Mouse (Mus musculus) limb, embryonic 12.5 days (tissue): ENCODE results near the gene 4930505A04Rik. TPM values are rescaled to one million over a fixed set of nuclear protein-coding genes. Genes with fewer than 3 reads are reported as not detected.
"Not testable (repeated sequence)": the region's sequence is repeated elsewhere in the genome, so short reads cannot be mapped to it uniquely, and the experiment has no call there.

Source experiments
- ATAC-seq: fragments of 200-750 bp; cut with Nextera tagmentation; 2 replicates; pipeline ENCODE4 v1.8.0; 2017; ENCODE audit warnings: low read depth, moderate TSS enrichment; ENCODE audit not compliant: insufficient number of reproducible peaks, insufficient read depth, low FRiP score, low TSS enrichment
- H3K27ac ChIP-seq: fragments of 300-500 bp; sonication (generic); 2 replicates; pipeline ENCODE4 v1.5.1; 2016; ENCODE audit warnings: mild to moderate bottlenecking, moderate library complexity
- H3K27me3 ChIP-seq: fragments of 300-500 bp; sonication (generic); 2 replicates; pipeline ENCODE4 v1.6.1; 2016; ENCODE audit warnings: mild to moderate bottlenecking, moderate library complexity
- H3K36me3 ChIP-seq: fragments of 300-500 bp; sonication (generic); 2 replicates; pipeline ENCODE4 v1.6.1; 2016; ENCODE audit warnings: mild to moderate bottlenecking, moderate library complexity
- H3K4me1 ChIP-seq: fragments of 300-500 bp; sonication (generic); replicated peaks from 2 replicates; pipeline ENCODE4 v1.6.1; 2016
- H3K4me2 ChIP-seq: fragments of 300-500 bp; sonication (generic); 2 replicates; pipeline ENCODE4 v1.6.1; 2016; ENCODE audit warnings: mild to moderate bottlenecking, moderate library complexity
- H3K4me3 ChIP-seq: fragments of 300-500 bp; sonication (generic); replicated peaks from 2 replicates; pipeline ENCODE4 v1.5.1; 2016; ENCODE audit warnings: mild to moderate bottlenecking
- H3K9ac ChIP-seq: fragments of 300-500 bp; sonication (generic); replicated peaks from 2 replicates; pipeline ENCODE4 v1.6.1; 2016; ENCODE audit warnings: mild to moderate bottlenecking, moderate library complexity
- H3K9me3 ChIP-seq: fragments of 300-500 bp; sonication (generic); 2 replicates; pipeline ENCODE4 v1.6.1; 2016; ENCODE audit warnings: mild to moderate bottlenecking, moderate library complexity
- WGBS: fragments of 180-500 bp; shearing (Covaris S2); methylation state at CpG from one replicate; pipeline ENCODE4 v1.1.7; 2016; 5-methylcytosine and 5-hydroxymethylcytosine counted together
- polyA plus RNA-seq: library from polyadenylated mRNA; unstranded; fragments of >200 nt; fragmentation: Nextera tagmentation; extraction: Ambion mirVana; gene quantifications from 2 replicates; pipeline ENCODE4 v1.2.1, GENCODE M21; 2016

Gene 4930505A04Rik
- polyA plus RNA-seq, 1 experiment from 2014 or later, result not detected

DNA sequence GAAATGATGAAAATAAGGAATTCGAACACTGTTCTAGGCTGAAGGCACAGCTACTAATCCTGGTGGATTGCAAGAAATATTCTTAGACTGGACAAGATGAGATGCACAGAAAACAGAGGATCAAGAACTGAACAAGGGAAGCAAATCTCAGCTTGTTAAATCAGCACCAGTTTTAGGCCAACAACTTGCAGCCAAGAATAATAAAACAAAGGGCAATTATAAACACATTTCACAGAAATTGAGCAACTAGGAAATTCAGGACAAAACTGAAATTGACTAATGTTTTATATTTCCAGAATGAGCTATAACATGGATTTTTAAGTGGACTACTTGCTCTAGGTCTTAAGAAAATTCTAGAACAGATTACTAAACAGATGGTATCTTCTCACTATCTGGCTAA, 24.1 kb downstream of the 4930505A04Rik start:
- Histone ChIP-seq H3K4me2 (no peak overlapping the region), H3K9me3 (no peaks in the 10 kb centered on the region), H3K27me3 (no peaks in the 10 kb centered on the region), H3K36me3 (no peaks in the 10 kb centered on the region), H3K9ac (no peak overlapping the region), H3K27ac (no peak overlapping the region), H3K4me3 (no peak overlapping the region), H3K4me1 (no peaks in the 10 kb centered on the region)
- 93% methylated on average over 1 of the region's 1 CpGs for WGBS
- ATAC-seq, result no peak

DNA sequence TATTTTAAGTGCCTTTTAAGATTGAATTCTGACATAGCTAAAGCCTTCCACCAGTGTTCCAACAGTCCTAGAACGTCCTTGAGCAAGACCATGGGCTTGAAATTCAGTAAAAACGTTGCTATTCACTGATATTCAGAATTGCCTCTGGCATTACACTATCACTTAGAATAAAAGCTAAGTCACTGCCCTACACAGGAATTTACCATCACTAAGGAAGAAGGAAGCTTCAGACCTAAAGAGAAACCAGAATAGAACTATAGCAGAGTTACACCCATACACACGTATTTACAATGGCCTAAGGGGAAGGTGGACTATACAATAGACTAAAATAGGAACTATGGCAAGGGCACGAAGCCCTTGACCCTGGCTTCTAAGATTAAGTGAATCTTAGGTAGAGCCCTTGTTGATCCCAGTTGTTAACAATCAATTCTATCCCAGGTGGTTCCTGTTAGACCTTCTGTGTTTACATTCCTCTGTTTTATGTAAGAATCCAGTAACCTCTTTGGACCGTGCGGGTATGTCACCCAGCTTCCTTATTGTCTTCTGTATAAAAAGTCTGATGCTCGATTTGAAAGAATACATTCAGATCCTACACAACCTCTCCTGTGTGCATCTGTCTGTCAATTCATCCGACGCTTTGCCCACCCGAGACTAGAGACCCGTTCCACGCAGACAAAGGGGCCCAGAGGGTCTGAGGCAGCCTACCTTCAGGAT, 27.3 kb downstream of the 4930505A04Rik start:
- WGBS, result 87% methylated on average over 12 of the region's 12 CpGs
- not testable (repeated sequence) for H3K4me2 ChIP-seq, H3K9ac ChIP-seq, H3K4me3 ChIP-seq, H3K27ac ChIP-seq, ATAC-seq, H3K36me3 ChIP-seq, H3K9me3 ChIP-seq, H3K27me3 ChIP-seq, H3K4me1 ChIP-seq

DNA sequence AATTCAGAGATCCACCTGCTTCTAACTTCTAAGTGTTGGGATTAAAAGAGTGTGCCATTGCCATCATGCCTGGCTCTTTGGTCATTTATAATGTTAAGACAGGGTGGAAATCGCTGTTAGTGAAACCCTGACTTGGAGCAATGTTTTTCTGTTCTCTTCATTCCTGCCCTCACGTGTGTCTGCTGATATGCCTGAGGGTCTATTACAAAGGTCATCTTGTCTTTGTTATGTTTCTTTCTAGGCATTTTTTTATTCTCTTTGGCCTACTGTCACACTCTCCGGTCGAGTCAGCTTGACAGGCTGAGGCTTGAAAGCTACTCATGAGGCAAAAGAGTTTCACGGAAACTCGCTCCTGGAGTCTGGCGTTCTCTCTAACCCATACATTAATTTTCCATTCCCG, 27.9 kb downstream of the 4930505A04Rik start:
- no peak for ATAC-seq
- H3K4me2 ChIP-seq, result no peak overlapping the region
- no peak overlapping the region for H3K4me3 ChIP-seq
- 88% methylated on average over 8 of the region's 8 CpGs for WGBS
- H3K27ac ChIP-seq, result no peak overlapping the region
- H3K9me3 ChIP-seq, result no peaks in the 10 kb centered on the region
- H3K9ac ChIP-seq, result no peak overlapping the region
- no peaks in the 10 kb centered on the region for H3K27me3 ChIP-seq
- H3K36me3 ChIP-seq, result no peaks in the 10 kb centered on the region
- H3K4me1 ChIP-seq, result no peaks in the 10 kb centered on the region

DNA sequence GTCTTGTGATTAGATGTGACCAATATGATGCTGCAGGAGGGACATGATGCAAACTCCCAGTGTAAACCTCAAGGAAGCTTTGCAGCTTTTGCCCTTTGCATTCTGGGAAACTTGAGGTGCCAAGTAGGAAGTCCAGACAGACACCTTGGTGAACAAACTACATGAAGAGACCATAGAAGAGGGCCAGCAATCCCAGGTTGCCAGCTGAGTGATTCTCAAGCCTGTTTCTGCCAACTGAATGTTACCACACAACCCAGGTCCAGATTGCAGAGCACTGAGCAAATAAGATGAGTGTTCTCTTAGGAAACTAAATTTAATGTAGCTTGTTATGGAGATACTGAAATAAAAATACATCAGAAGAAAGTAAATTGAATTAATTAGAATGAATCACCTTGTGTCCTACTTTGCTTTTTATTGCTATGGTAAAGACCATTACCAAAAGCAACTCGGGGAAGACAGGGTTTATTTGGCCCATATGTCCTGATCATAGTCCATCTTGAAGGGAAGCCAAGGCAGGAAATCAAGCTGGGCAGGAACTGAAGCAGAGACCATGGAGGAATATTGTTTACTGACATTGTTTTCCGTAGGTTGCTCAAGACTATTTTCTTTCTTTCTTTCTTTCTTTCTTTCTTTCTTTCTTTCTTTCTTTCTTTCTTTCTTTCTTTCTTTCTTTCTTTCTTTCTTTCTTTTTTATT, 38.2 kb downstream of the 4930505A04Rik start:
- no peaks in the 10 kb centered on the region for H3K9me3 ChIP-seq

DNA sequence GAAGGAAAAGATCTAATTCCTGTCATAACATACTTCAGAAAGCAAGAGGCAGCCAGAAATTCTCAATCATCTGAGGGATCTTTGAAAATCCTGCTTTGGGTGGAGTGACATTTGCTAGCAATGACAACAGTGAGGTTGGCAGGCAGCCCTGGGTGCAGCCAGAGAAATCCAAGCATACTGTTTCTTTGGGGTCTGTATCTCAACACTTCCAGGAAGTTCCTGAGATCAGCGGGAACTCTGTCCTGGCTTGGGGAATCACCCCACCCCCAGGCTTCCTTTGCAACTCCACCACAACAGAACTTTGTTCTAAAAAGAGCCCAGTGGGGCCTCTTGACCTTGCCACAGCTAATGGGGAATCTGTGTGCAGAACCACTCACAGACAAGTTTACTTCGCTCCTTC, 66.0 kb downstream of the 4930505A04Rik start:
- H3K4me2 ChIP-seq, result no peak overlapping the region
- 56% methylated on average over 2 of the region's 2 CpGs for WGBS
- no peak overlapping the region for H3K27ac ChIP-seq

More for the DNA sequence above, 38.2 kb downstream of the 4930505A04Rik start:
- Histone ChIP-seq H3K4me3 (no peak overlapping the region), H3K36me3 (no peaks in the 10 kb centered on the region), H3K9ac (no peak overlapping the region), H3K27me3 (no peaks in the 10 kb centered on the region), H3K27ac (no peak overlapping the region), H3K4me1 (no peaks in the 10 kb centered on the region), H3K4me2 (no peak overlapping the region)
- WGBS, result 72% methylated on average over 2 of the region's 2 CpGs
- no peak for ATAC-seq

DNA sequence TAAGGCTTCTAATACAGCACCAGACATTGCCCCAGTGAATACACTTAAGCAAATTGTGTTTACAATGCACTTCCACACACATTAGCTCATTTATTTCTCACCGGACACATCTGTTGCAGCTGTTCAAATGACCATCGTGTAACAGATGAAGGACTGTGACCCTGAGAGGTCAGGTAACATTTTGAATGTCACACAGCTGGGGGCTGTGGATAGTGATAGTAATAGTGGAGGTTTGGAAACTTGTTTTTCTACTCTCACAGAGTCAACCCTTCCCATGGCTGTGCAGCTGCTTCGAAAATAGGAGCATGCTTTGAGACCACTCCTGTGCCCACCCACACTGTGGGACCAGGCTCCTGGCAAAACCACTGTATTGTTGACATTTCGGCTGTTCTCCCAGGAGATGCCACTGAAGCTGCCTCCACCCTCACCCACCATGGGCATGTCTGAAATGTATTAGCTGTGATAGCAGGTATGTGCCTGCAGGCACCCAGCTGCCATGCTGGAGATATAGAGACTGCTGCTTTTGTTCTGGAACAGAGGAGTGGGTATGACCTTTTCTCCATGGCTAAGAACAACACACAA, 66.9 kb downstream of the 4930505A04Rik start:
- Histone ChIP-seq H3K9ac (no peak overlapping the region), H3K27ac (no peak overlapping the region), H3K4me1 (peaks cover 12% of the 10 kb centered on the region; the same call in 1 of the 2 replicates), H3K27me3 (no peaks in the 10 kb centered on the region), H3K4me3 (no peak overlapping the region), H3K36me3 (no peaks in the 10 kb centered on the region), H3K4me2 (no peak overlapping the region), H3K9me3 (no peaks in the 10 kb centered on the region)
- no peak for ATAC-seq
- WGBS, result 49% methylated on average over 4 of the region's 4 CpGs

More for the DNA sequence above, 66.0 kb downstream of the 4930505A04Rik start:
- H3K36me3 ChIP-seq, result no peaks in the 10 kb centered on the region
- H3K27me3 ChIP-seq, result no peaks in the 10 kb centered on the region
- H3K9ac ChIP-seq, result no peak overlapping the region
- ATAC-seq, result no peak
- H3K9me3 ChIP-seq, result no peaks in the 10 kb centered on the region
- no peak overlapping the region for H3K4me3 ChIP-seq
- peaks cover 12% of the 10 kb centered on the region; the same call in 1 of the 2 replicates for H3K4me1 ChIP-seq

DNA sequence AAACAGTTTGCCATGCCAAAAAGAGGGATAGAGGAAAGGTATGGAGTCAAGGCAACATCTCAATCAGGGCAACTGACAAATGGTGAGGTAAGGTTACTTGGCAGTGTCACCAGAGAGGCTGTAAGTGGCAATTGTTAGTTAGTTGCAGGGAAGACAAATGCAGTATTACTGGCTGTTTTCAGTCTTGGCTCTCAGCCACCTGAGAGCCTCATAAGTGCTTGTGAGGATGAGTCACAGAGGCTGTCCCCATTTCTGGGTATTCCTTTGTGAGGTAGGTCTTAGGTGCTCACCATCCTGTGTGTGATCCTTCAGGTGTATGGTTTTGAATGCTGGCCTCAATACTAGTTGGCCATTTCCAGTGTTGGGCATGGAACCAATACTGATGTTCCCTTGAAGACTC, 77.3 kb downstream of the 4930505A04Rik start:
- H3K4me1 ChIP-seq, result no peaks in the 10 kb centered on the region
- H3K9me3 ChIP-seq, result no peaks in the 10 kb centered on the region
- no peak overlapping the region for H3K4me2 ChIP-seq
- H3K27me3 ChIP-seq, result no peaks in the 10 kb centered on the region
- H3K4me3 ChIP-seq, result no peak overlapping the region
- no peak overlapping the region for H3K27ac ChIP-seq
- no peak overlapping the region for H3K9ac ChIP-seq
- ATAC-seq, result no peak
- no peaks in the 10 kb centered on the region for H3K36me3 ChIP-seq

DNA sequence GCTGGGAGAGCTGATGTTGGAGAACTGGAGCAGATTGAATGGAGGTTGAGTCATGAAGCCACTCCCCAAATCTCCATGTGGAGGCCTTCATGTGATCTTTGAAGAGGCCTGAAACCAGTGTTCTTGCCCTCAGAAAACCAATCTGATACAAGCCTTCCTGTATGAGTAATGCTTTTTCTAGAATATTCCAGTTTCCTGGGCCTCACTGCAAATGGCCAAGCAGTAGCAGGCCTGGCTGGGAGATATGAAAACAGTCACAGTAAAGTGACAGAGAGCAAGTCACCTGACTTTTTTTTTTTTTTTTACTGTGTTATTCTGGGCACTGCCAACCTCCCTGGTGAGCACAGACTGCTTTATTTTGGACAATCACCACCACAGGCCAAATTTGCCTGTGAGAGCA, 88.6 kb downstream of the 4930505A04Rik start:
- no peaks in the 10 kb centered on the region for H3K4me1 ChIP-seq
- no peak for ATAC-seq
- no peak overlapping the region for H3K4me3 ChIP-seq
- peaks cover 6% of the 10 kb centered on the region; the same call in 1 of the 2 replicates for H3K9me3 ChIP-seq
- no peaks in the 10 kb centered on the region for H3K27me3 ChIP-seq
- no peak overlapping the region for H3K27ac ChIP-seq
- no peaks in the 10 kb centered on the region for H3K36me3 ChIP-seq
- no peak overlapping the region for H3K4me2 ChIP-seq
- H3K9ac ChIP-seq, result no peak overlapping the region

Other genes starting within 250 kb of the 4930505A04Rik start
- gene Sptbn1, start 203.7 kb downstream of the 4930505A04Rik start, polyA plus RNA-seq, result 75.6 and 79.2 TPM in 2 replicates
- gene Acyp2, start 177.8 kb upstream of the 4930505A04Rik start, polyA plus RNA-seq, result 6.6 and 8.0 TPM in 2 replicates